Mouse (Mus musculus) WW6 (cell line): ENCODE measurements around the gene Cers5.
A peak's percentile ranks its signal among the peaks of the same experiment; 100 is the strongest.
"Not testable (repeated sequence)": the region's sequence is repeated elsewhere in the genome, so short reads cannot be mapped to it uniquely, and the experiment has no call there.

Experiments
- DNase-seq: peaks from one replicate; pipeline ENCODE4 v3.0.0-alpha.2; 2013; ENCODE audit warnings: low read depth, low spot score

The Cers5 gene

DNA sequence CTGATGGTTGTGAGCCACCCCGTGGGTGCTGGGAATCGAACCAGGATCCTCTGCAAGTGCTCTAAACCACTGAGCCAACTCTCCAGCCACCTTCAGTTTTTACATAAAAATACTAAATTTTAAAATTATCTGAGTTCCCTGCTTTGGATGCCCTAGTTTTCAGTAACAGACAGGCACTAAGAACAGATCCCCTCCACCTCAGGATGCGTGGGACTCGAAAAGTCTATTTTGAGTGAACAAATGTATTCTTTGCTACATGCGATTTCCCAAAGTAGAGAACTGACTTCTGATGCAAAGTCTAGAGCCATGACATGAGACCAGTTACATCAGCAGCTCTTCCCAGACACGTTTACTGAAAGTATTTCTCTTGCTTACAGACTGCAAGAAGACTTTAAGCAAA lies 17.8 kb upstream of the Cers5 start:
- no peak for DNase-seq

DNA sequence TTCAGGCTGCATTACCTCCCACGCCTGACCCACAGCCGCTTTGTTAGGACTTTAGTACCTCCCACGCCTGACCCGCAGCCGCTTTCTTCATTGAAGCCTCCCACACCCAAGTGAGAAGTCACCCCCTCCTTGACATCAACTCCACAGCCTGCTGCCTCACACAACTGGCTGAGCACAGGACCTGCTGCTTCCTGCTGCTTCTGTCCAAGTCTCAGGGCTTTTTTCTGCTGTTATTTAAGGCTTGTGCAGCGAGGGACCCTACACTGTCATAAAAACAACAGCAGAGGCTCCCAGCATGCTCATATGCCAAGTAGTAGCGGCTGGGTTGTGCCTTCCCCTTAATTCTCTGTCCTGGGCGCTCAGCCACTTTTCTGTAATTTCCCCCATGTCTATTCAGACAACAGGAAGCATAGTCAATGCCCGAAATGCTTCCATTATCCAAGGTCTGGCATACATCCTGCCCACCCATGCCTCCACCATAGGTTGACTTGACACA lies 15.0 kb upstream of the Cers5 start:
- DNase-seq = no peak

DNA sequence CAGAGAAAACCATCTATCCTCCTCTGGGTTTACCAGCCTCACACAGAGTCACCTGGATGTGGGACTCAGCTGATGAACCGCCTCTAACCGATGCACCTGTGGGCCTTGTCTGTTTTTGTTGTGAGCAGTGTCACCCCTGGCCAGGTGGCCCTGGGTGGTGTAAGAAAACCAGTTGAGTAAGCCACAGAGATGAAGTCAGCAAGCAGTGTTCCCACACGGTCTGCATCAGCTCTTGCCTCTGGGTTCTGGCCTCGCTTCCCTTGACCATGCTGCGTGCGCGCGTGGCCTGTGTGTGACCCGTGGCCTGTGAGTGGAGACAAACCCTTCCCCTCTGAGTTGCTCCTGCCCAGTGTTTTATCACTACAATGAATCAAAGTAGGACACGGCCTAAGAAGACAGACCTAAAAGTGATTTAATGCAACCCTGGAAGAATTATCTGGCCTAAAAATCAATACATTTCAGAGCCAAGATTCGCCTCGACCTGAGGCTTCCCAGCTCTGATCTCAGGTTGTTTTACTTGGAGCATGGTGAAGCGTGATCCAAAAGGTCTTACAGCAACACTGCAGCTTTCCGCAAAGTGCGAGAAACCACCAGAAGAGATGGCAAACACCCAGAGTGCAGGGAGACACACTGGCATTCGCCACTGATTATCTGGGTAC lies 6.1 kb upstream of the Cers5 start:
- DNase-seq = no peak

DNA sequence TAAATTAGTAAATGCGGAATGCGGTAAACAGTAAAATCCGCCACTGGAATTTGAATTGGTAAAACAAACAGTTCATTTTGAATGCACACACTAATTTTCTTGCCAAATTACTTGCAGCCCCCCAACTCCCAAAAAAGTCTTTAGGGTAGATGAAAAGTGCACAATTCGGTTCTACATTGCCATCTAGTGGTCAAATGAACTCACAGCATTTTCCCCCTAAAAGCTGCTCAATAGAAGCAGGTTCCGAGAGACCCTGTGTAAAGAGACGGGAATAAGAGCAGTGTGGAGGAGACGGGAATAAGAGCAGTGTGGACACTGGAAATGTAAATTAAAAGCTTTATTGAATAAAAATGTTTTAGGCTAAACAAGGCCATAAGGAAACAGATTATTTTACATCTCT lies 5.5 kb upstream of the Cers5 start:
- DNase-seq = no peak

DNA sequence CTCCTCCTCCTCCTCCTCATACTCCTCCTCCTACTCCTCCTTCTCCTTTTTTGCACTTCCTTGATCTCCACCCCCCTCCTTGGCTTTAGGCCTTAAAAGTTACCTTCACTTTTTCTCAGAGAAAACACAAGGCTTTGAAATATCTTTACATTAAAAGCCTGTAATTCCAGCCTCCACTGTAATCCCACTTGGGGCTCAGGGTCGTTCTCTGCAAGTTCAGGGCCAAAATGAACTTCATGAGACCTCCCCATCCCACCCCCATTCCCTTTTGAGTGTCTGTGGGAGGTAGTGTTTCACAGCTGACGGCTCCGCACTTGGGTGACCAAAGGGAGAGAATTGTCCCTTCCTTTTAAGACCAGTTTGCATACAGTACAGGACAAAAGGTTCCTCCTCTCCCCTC lies 240 bp upstream of the Cers5 start:
- DNase-seq = no peak

DNA sequence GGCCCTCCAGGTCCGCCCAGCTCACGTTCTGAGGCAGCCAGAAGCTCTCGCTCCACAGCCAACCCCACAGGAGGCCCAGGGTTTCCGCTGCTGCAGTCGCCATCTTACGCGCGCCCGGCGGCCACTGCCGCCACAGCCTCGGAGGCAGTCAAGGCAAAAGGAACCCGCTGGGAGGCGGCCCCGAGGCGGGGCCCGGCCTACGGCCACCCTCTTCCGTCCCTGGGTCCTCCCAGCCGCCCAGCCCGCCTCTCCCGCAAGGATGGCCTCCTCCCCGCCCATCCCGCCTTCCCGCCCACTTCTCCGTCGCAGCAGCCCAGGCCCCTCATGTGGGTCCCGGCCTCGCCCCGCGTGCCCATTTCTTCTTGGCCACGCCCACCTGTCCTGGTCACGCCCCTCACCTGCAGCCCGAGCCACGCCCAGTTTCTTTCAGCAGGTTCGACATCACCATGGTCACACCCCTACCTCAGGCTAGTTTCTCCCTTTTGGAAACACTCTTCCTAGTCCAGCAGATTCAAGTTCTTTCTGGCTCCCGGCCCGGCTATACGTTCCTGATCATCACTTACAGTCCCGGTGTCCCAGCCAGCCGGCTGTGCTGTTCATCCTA lies 306 bp downstream of the Cers5 start:
- DNase-seq = peak; percentile 95

DNA sequence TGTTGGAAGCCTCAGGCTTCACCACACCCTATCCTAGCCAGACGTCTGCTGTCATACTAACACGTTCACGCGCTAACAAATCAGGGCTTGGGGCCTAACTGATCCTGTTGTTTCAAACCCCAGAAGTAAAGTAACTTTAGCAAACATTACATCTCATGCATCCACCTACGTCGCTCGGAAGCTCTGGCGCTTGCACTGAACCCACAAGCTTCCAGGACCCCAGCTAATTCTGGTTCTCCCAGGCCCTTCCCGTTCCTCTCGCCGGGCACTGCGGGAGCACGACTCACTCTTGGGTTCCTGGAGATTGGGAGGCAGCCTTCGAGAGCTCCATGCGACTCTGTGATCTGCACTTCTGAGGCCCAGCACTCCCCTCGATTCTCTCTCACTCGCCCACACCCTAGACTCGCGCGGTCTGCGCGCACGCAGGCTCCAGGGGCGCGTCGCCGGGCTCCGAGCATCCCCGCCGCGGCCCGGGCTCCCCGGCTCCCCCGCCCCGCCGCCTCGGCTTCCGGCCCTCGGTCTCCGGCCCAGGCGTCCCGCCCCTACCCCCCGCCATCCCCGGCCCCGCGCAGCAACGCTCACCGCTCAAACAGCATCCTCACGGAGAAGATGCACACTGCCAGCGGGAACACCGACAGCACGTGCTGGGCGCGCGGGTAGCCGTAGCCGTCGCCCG lies 946 bp downstream of the Cers5 start:
- no peak for DNase-seq

DNA sequence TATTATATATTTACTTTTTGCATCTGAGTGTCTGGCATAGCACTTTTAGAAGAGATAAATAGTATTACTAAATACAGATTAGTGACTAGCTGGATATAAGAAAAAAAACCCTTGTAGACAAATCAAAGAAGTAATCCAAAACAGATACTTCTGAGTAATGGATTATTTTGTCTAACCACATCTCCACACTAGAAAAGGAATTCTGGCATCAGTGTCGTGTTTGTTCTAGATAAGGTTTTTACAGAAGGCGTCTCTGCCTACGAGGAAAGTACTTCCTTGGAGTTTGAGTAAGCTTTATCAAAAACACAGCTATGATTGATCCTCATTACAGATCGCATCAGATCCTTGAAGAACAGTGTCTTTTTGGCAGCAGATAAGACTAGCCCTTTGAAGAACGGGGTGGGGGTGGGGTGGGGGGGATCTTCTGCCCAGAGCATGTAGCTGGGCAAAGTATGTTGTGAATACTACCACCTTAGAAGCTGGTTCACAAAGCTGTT lies 1.6 kb downstream of the Cers5 start:
- no peak for DNase-seq

DNA sequence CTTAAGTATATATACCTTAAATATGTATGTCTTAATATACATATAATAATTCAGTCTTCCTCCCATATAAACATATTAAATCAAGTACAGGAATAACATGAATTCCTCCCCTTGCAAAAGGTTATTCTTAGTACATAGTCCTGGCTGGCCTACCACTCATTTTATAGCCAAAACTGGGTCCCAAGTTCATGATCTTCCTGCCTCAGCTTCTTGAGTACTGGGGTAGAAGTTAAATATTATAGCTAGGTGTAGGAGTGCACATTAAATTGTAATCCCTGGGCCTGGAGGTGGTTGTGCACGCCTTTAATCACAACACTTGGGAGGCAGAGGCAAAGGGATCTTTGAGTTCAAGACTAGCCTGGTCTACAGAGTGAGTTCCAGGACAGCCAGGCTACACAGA lies 3.9 kb downstream of the Cers5 start:
- DNase-seq = no peak

DNA sequence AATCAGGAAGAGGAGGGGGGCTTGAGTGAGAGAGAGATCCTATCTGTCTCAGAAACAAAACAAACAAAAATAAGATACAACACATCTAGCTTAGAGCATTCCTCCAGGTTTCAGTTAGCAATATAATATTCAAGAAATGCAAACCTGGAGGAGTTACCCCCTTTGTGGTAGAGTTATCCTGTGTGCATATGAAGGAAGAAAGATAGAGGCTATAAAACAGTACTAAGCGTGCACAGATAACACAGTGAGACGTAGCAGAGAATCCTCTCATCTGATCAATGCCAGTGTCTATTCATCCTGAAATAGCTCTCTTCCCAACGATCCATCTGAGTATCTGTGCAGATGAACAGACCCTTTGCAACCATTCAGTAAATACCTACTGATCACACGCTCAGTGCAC lies 5.2 kb downstream of the Cers5 start:
- DNase-seq = no peak

DNA sequence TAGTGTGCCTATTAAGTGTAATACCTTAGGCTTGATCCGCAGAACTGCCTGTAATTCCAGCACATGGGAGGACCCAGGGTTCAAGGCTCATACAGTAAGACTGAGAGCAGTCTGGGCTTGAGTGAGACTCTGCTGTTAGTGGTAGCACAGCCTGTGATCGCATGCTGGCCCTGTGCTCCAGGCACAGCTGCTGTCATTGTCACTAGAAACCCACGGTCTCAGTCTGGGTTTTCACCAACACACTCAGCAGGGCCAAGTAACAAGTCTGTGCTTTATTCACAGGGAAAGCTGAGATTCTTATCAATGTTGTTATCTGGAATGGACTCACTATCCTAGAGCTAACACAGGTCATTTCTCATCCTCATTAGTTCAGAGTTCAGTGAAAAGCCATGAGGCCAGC lies 18.5 kb downstream of the Cers5 start:
- no peak for DNase-seq

DNA sequence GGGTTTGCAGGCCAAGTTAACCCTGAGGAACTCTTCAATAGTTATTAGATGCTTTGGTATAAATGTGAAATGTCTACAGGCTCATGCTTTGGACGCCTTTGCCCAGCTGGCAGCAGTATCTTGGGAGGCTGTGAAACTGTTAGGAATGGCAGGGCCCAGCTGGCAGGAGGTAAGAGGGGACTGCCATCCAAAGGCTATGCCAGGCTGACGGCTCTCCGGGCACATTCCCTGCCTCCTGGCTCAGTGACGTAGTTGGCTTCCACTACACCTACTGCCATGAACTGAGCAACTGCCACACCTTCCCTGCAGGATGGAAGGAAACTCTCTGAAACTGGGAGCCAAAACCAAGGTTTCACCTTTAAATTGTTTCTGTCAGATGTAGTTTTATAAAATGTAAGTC lies 32.5 kb downstream of the Cers5 start:
- DNase-seq = no peak

DNA sequence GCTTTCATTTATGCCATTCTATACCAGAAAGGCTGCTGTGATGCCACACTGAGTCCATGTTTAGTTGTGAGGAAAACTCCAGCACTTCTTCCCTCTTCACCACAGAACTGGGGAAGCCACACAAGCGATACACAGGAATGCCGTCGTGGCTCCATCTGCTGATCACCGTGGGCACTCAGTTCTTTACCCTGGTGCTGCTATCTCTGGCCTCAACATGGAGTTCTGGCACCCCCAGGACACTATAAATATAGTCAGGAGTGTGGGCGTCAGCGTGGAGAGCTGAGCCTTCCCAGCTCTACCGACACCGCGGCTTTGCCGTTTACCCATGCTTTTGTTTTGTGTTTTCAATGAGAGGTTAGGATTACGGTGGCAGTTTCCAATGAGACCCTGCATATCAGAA lies 36.0 kb downstream of the Cers5 start:
- no peak for DNase-seq

DNA sequence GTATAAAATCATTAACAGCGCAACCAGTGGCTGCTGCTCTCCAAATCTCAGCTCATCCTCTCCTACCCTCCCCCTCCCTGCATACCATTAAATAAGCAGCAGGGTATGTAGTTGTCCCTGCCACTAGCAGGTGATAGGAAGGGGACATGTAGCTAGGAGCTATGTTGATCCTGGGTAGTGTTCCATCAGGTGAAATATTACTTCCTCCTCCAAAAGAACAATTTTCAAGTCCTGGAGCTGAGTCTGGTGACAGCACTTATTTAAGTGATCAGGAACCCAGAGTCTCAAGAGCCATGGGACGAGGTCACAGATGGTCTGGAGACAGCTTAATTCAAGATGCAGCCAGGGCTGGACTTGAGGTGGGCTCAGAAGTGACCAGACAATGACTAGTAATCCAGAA lies 37.1 kb downstream of the Cers5 start:
- DNase-seq = no peak

DNA sequence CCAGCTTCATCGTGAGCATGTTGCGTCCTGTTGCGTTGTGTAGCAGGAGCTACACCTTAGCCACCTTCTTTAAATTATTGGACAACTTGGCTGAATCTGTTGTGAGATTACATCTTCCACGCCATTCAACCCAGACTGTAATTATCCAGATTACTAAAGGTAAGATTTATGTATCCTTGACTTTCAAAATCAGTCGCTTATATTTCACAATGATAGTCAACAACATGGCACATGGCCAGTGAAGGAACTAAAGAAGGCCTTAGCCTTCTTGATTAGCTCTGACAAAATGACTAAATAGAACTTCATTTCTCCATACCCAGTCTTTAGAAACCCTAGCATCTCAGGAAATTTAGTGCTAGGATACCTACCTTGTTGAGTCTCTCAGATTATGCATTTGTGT lies 39.5 kb downstream of the Cers5 start:
- DNase-seq = no peak

DNA sequence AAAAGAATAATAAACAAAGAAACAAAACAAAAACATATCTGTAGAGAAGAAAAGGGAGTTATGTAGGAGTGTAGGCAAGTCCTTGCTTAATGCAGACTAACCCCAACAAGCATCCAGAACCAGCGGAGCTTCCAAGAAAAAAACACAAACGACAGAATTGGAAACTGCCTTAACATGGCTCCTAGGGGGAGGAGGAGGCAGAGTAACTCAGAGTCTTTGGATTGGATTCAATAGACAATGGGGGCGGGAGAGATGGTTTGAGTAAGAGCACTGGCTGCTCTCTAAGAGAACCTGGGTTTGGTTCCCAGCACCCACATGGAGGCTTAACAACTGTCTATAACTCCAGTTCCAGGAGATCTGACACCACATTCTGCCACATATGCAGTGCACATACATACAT lies 41.0 kb downstream of the Cers5 start:
- no peak for DNase-seq

DNA sequence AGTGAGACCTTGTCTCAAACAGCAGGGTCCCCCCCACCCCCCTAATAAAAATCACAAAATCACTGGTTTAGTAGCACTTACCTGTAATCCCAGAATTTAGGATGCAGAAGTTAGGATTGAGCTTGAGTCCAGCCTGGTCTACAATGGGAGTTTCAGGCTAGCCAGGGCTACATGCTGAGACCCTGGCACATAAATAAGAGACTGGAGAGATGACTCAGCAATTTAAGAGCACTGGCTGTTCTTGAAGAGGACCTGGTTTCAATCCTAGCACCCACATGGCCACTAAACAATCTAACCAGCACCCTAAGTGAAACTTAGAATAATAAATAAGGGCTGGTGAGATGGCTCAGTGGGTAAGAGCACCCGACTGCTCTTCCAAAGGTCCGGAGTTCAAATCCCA lies 41.5 kb downstream of the Cers5 start:
- DNase-seq = no peak

DNA sequence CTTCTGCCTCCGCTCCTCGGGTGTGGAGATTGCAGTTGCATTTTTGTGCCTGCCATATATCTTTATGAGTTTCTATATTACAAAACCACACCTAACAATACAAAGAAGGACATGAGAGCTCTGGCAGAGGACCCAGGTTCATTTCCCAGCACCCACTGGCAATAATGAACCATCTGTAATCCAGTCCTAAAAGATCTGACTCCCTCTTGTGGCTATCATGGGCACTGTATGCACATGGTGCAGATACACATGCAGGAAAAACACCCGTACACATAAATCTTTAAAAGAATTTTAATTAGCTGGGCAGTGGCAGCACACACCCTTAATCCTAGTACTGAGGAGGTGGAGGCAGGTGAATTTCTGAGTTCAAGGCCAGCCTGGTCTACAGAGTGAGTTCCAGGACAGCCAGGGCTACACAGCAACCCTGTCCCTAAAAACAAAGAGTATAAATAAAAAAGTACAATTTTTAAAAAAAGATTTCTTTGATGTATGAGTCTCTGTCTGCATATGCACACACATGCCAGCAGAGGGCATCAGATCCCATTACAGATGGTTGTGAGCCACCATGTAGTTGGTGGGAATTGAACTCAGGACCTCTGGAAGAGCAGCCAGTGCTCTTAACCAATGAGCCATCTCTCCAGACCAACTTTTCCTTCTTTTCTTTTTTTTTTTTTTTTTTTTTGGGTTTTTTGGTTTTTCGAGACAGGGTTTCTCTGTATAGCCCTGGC lies 43.5 kb downstream of the Cers5 start:
- no peak for DNase-seq

DNA sequence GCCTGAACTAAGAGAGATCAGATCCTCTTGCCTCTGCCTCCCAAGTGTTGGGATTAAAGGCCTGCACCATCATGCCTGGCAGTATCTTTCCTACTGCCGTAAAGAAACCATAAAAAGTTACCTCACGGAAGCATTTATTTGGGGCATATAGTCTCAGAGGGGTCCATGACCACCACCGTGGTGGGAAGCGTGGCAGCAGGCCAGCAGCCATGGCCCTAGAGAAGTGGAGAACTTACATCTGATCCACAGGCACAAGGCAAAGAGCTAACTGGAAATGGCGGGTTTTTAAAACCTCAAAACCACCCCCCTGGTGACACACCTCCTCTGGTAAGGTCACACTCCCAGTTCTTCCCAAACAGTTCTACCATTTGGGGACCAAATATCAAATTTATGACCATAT lies 44.5 kb downstream of the Cers5 start:
- no peak for DNase-seq

DNA sequence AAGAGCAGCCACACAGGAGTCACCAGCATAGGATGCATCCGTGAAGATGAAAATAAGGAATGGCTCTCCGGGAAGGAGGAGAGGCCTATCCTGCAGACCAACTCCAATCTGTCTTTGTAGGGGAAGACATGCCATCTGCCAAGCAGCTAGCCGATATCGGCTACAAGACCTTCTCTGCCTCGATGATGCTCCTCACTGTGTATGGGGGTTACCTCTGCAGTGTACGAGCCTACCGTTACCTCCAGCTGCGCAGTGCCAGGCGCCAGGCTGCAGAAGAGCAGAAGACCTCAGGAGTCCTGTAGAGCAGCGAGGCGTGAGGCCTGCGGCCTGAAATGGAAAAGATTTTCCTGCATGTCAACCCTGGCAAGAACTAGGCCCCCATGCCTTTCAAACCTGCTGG lies 45.2 kb downstream of the Cers5 start:
- DNase-seq = no peak

DNA sequence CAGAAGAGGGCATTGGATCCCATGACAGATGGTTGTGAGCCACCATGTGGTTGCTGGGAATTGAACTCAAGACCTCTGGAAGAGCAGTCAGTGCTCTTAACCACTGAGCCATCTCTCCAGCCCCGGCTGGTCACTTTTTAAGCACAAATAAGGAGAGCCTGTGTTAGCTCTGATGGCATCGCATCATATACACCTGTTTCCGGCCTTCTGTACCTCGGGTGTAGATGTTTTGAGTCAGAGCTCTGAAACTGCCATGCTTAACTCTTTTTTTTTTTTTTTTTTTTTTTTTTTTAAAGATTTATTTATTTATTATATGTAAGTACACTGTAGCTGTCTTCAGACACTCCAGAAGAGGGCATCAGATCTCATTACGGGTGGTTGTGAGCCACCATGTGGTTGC lies 45.6 kb downstream of the Cers5 start:
- not testable (repeated sequence) for DNase-seq

DNA sequence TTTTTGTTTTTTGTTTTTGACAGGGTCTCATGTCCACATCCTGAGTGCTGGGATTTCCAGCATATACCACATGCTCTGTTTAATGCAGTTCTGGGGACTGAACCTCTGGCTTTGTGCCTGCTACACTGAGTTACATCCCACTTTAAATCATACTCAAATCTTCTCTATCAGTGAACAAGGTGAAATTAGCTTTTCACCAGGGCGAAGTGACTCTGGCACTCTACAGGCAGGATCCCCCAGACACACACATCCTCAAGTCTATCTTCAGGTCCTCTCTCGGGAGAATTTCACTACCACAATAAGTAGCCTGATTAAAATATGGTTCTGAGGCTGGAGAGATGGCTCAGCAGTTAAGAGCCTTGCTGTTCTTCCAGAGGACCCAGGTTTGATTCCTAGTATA lies 46.1 kb downstream of the Cers5 start:
- no peak for DNase-seq
